Mouse (Mus musculus): ENCODE data around the gene Sms.

Gene Sms

GRCm38 (mm10) chrX:157449000-157449399 is 43.1 kb downstream of the Sms start:
- DNase-seq = no peak

DNA sequence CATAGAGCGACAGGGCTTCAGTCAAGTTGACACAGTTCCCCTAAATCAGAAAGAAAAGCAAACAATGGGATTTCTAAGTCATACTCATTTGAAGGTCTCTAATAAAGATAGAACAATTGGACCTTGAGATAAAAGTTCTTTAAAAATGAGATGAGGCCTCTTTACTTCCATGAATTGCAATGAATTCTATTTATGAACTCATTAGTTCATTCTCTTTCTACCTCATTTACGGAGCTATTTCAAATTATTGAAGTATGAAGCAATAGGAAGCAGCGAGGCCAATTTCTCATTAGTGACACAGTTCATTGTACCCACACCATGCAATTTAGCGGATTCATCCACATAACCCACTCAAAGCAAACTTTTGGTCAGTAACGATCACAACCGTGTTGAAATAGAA is 44.7 kb downstream of the Sms start:
- DNase-seq = no peak

DNA sequence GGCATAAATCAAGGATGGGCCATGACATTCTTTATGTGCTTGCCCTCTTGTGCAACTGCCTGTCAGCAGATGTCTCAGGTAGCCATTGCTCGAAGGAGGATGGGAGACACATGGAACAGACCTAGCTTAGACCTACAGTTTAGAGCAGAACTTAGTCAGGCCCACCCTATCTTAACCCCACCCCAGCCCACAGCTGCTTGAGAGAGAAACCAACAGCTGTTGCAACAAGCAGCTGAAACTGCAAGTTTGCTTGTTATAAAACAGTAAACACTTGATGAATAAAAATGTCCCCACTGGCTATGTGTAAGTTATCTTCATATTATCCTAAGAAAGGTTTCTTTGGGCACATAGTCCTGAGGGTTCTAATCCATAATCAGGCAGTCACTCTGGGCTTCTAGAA is 57.3 kb downstream of the Sms start:
- DNase-seq = no peak

GRCm38 (mm10) chrX:157419451-157419850 is 72.6 kb downstream of the Sms start:
- no peak for DNase-seq

DNA sequence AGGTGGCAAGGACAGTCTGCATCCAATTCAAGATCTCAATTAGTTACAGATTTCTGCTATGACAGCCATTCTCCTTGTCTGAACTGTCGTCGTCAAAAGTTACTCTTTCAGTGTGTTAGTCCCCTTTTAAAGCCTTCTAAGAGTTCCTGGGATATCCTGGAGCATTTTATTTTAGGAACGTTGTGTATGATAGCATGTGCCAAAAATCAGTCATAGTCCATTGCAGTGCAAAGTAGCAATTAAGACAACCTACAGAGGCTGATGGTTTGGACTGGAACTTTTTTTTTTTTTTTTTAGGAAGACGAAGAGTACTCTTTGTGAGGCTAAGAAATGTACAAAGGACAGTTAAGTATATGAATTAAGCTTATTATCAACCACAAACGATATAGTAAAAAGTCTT is 76.9 kb downstream of the Sms start, which contains the start of gene Phex:
Gene Phex, minus strand, starts transcription at position 101 of the 400 bp plus-strand sequence.
- DNase-seq = no peak

GRCm38 (mm10) chrX:157404919-157405318 is 87.2 kb downstream of the Sms start:
- DNase-seq = no peak

All from liver (tissue).